Mouse (Mus musculus) hindbrain, embryonic 11.5 days (tissue): ENCODE measurements around the gene Snx18. TPM values are rescaled to one million over a fixed set of nuclear protein-coding genes. Genes with fewer than 3 reads are reported as not detected.

ENCODE experiments used
- ATAC-seq: fragments of 200-750 bp; cut with Nextera tagmentation; 2 replicates; pipeline ENCODE4 v1.8.0; 2017; ENCODE audit warnings: mild to moderate bottlenecking, moderate TSS enrichment, moderate library complexity; ENCODE audit not compliant: low FRiP score
- DNase-seq: peaks from one replicate; pipeline ENCODE4 v3.0.0-alpha.2; 2015; ENCODE audit warnings: low spot score
- H3K27ac ChIP-seq: fragments of 300-500 bp; sonication (generic); 2 replicates; pipeline ENCODE4 v1.5.1; 2014; ENCODE audit warnings: mild to moderate bottlenecking, low read depth, low read length
- H3K27me3 ChIP-seq: fragments of 300-500 bp; sonication (generic); 2 replicates; pipeline ENCODE4 v1.6.1; 2014; ENCODE audit warnings: mild to moderate bottlenecking, low read length, moderate library complexity, mixed read lengths; ENCODE audit not compliant: control insufficient read depth, insufficient read depth
- H3K36me3 ChIP-seq: fragments of 300-500 bp; sonication (generic); 2 replicates; pipeline ENCODE4 v1.6.1; 2014; ENCODE audit warnings: mild to moderate bottlenecking, low read length, moderate library complexity, mixed read lengths; ENCODE audit not compliant: control insufficient read depth, insufficient read depth
- H3K4me1 ChIP-seq: fragments of 300-500 bp; sonication (generic); replicated peaks from 2 replicates; pipeline ENCODE4 v1.6.1; 2014; ENCODE audit warnings: low read length, mixed read lengths; ENCODE audit not compliant: control insufficient read depth, insufficient read depth
- H3K4me2 ChIP-seq: fragments of 300-500 bp; sonication (generic); replicated peaks from 2 replicates; pipeline ENCODE4 v1.6.1; 2014; ENCODE audit warnings: mild to moderate bottlenecking, low read depth, low read length
- H3K4me3 ChIP-seq: fragments of 300-500 bp; sonication (generic); 2 replicates; pipeline ENCODE4 v1.5.1; 2014; ENCODE audit warnings: low read depth, low read length
- H3K9ac ChIP-seq: fragments of 300-500 bp; sonication (generic); 2 replicates; pipeline ENCODE4 v1.6.1; 2014; ENCODE audit warnings: low read depth, low read length
- H3K9me3 ChIP-seq: fragments of 300-500 bp; sonication (generic); 2 replicates; pipeline ENCODE4 v1.6.1; 2016; ENCODE audit warnings: low read length; ENCODE audit not compliant: control insufficient read depth
- WGBS: fragments of 180-500 bp; shearing (Covaris S2); extraction: QIAGEN DNeasy Blood & Tissue Kit; methylation state at CpG from one replicate; pipeline ENCODE4 v1.1.7; 2014; 5-methylcytosine and 5-hydroxymethylcytosine counted together
- polyA plus RNA-seq: library from polyadenylated mRNA; unstranded; fragments of >200 nt; fragmentation: Nextera tagmentation; extraction: Ambion mirVana; gene quantifications from 2 replicates; pipeline ENCODE4 v1.2.1, GENCODE M21; 2014

The Snx18 gene
- polyA plus RNA-seq, 1 experiment from 2014 or later = 22.0 TPM

- no peak for ATAC-seq
These were observed 69.3 kb downstream of the Snx18 start for GRCm38 (mm10) chr13:113549021-113549420.

GRCm38 (mm10) chr13:113547807-113548426, 70.4 kb downstream of the Snx18 start:
- Histone ChIP-seq H3K9me3 (no peaks in the 10 kb centered on the region), H3K9ac (no peak overlapping the region), H3K36me3 (no peaks in the 10 kb centered on the region), H3K4me3 (no peak overlapping the region), H3K27ac (no peak overlapping the region), H3K4me2 (no peak overlapping the region), H3K4me1 (no peaks in the 10 kb centered on the region), H3K27me3 (no peaks in the 10 kb centered on the region)
- 89% methylated on average over 8 of the region's 8 CpGs for WGBS
- DNase-seq = no peak
- no peak for ATAC-seq

More at GRCm38 (mm10) chr13:113549021-113549420, 69.3 kb downstream of the Snx18 start:
- Histone ChIP-seq H3K9ac (no peak overlapping the region), H3K36me3 (no peaks in the 10 kb centered on the region), H3K27me3 (no peaks in the 10 kb centered on the region), H3K9me3 (no peaks in the 10 kb centered on the region), H3K27ac (no peak overlapping the region), H3K4me2 (no peak overlapping the region), H3K4me3 (no peak overlapping the region), H3K4me1 (no peaks in the 10 kb centered on the region)
- no peak for DNase-seq
- 92% methylated on average over 3 of the region's 3 CpGs for WGBS

GRCm38 (mm10) chr13:113542374-113542773, 76.0 kb downstream of the Snx18 start:
- no peak overlapping the region for H3K27ac ChIP-seq
- no peak for DNase-seq
- no peaks in the 10 kb centered on the region for H3K4me1 ChIP-seq
- no peak overlapping the region for H3K4me2 ChIP-seq
- H3K9me3 ChIP-seq = no peaks in the 10 kb centered on the region
- no peaks in the 10 kb centered on the region for H3K36me3 ChIP-seq
- 90% methylated on average over 6 of the region's 6 CpGs for WGBS
- no peaks in the 10 kb centered on the region for H3K27me3 ChIP-seq
- no peak overlapping the region for H3K9ac ChIP-seq
- no peak for ATAC-seq
- no peak overlapping the region for H3K4me3 ChIP-seq

Other genes starting within 250 kb of the Snx18 start
- not detected in 2 replicates for gene Hspb3, start 45.1 kb upstream of the Snx18 start, polyA plus RNA-seq
- 13.8 and 19.0 TPM in 2 replicates for gene Arl15, start 175.9 kb upstream of the Snx18 start, polyA plus RNA-seq